Mouse (Mus musculus) cortical plate, adult 2 months (tissue): ENCODE data around the gene Dio1. TPM values are rescaled to one million over a fixed set of nuclear protein-coding genes. Genes with fewer than 3 reads are reported as not detected.

Experiments used
- H3K27ac ChIP-seq: fragments of 200-500 bp; 2 replicates; pipeline ENCODE4 v1.5.1; 2012; ENCODE audit warnings: low read length, control low read depth, inconsistent platforms; ENCODE audit not compliant: insufficient read depth
- H3K4me1 ChIP-seq: fragments of 200-500 bp; 2 replicates; pipeline ENCODE4 v1.6.1; 2011; ENCODE audit warnings: low read length; ENCODE audit not compliant: control insufficient read depth, insufficient read depth
- H3K4me3 ChIP-seq: fragments of 200-500 bp; 2 replicates; pipeline ENCODE4 v1.5.1; 2011; ENCODE audit warnings: mild to moderate bottlenecking, low read length, control low read depth; ENCODE audit not compliant: insufficient read depth
- CTCF ChIP-seq: fragments of 200-500 bp; IDR thresholded peaks from 2 replicates; pipeline ENCODE4 v1.5.1; 2011; ENCODE audit warnings: mild to moderate bottlenecking, control low read depth, low read length; ENCODE audit not compliant: insufficient read depth; ENCODE audit errors: extremely low read depth
- POLR2A ChIP-seq: fragments of 200-500 bp; IDR thresholded peaks from 2 replicates; pipeline ENCODE4 v1.6.1; 2011; ENCODE audit warnings: mild to moderate bottlenecking, low read length, control low read depth; ENCODE audit not compliant: insufficient read depth; ENCODE audit errors: extremely low read depth
- polyA plus RNA-seq: library from polyadenylated mRNA; depleted of rRNA; stranded (reverse); fragments of >200 nt; gene quantifications from 2 replicates; pipeline ENCODE4 v1.2.3, GENCODE M21; 2012; rRNA removed

Dio1 gene
- polyA plus RNA-seq, 1 experiment, result not detected

- Histone ChIP-seq H3K4me1 (peaks cover 8% of the 10 kb centered on the region), H3K27ac (no peak overlapping the region), H3K4me3 (no peak overlapping the region)
- TF ChIP-seq CTCF, result peak; percentile 68
- no peak for TF ChIP-seq POLR2A
These were observed 56.5 kb downstream of the Dio1 start for GRCm38 (mm10) chr4:107250494-107250893.

DNA sequence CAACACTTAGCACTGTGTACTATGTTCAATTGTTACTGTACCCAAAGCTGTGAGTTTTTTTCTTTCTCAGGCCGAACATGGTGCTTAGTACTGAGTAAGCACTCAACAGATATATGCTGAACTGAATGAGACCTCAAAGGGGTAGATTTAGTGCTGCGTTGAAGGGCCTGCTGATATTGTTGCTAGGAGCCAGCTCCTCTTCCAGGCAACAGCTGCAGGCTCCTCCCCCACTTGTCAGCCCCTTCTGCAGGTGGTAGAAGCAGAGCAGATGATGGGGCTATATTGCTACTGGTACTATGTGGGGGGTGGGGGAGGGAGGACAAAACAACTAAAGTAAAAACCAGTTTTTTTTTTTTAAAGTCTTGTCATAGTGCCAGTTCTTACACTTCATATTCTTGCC is 57.5 kb downstream of the Dio1 start:
- no peak overlapping the region for H3K27ac ChIP-seq
- H3K4me3 ChIP-seq, result no peak overlapping the region
- TF ChIP-seq POLR2A (no peak), CTCF (no peak)
- peaks cover 7% of the 10 kb centered on the region; the same call in 1 of the 2 replicates for H3K4me1 ChIP-seq

DNA sequence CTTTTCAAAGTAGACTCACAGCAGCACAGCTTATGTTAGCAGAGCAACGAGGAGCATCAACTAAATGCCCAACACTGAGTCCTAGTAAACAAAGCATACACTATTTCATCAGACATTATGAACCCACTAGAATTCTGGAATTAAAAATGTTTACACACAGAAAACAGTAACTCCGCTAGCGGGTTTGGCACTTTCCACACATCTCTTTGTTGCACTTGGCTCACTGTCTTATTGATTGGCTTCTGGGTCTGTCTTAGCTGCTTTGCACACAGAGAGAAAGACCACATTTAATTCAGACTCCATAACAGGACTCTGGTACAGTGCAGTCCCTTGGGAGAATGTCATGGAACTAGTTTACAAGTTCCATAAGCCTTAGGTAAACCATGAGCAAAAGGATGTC is 58.9 kb downstream of the Dio1 start:
- Histone ChIP-seq H3K27ac (no peak overlapping the region), H3K4me3 (no peak overlapping the region), H3K4me1 (peaks cover 7% of the 10 kb centered on the region; the same call in 1 of the 2 replicates)
- TF ChIP-seq POLR2A, result no peak
- no peak for TF ChIP-seq CTCF

DNA sequence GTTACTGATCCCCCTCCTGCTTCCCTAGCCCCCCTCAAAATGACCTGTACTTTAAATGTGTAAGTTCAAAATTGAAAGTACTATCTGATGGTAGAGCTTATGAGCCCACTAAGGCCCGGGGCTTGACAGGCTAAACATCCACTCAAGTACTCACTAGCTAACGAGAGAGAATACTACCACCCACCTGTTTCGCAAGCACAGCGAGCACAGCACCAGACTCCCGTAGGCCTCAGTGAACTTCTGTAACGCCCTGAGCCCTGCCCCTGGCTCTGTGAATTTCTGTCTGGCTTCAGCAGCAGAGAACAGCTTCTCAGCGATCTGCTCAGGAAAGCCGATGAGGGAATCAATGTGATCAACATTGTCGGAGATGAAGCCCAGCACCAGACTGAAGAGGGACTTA is 59.9 kb downstream of the Dio1 start:
- peaks cover 7% of the 10 kb centered on the region; the same call in 1 of the 2 replicates for H3K4me1 ChIP-seq
- TF ChIP-seq POLR2A, result no peak
- no peak for TF ChIP-seq CTCF
- H3K4me3 ChIP-seq, result no peak overlapping the region
- H3K27ac ChIP-seq, result no peak overlapping the region

GRCm38 (mm10) chr4:107246040-107246439 is 60.9 kb downstream of the Dio1 start:
- H3K4me3 ChIP-seq, result no peak overlapping the region
- H3K4me1 ChIP-seq, result peaks cover 7% of the 10 kb centered on the region; the same call in 1 of the 2 replicates
- H3K27ac ChIP-seq, result no peak overlapping the region
- TF ChIP-seq CTCF, result no peak
- no peak for TF ChIP-seq POLR2A

DNA sequence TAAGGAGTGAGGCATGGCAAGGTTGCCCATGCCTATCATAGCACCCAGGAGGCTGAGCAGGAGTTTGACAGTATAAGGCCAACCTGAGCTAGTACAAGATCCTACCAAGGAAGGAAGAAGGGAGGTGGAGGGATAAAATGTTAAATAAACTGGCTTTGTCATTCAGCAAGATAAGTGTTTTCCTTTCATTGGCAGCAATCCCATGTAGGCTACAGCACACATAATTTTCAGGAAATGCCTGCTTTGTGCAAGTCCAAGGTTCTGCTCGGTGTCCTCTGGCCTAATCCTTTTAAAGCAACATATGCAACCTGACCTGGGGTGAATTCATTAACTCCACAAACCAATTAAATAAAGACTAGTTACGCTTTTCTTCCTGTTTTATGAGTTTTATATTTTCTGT is 61.6 kb downstream of the Dio1 start:
- Histone ChIP-seq H3K27ac (no peak overlapping the region), H3K4me3 (no peak overlapping the region), H3K4me1 (peaks cover 7% of the 10 kb centered on the region; the same call in 1 of the 2 replicates)
- TF ChIP-seq CTCF (no peak), POLR2A (no peak)

DNA sequence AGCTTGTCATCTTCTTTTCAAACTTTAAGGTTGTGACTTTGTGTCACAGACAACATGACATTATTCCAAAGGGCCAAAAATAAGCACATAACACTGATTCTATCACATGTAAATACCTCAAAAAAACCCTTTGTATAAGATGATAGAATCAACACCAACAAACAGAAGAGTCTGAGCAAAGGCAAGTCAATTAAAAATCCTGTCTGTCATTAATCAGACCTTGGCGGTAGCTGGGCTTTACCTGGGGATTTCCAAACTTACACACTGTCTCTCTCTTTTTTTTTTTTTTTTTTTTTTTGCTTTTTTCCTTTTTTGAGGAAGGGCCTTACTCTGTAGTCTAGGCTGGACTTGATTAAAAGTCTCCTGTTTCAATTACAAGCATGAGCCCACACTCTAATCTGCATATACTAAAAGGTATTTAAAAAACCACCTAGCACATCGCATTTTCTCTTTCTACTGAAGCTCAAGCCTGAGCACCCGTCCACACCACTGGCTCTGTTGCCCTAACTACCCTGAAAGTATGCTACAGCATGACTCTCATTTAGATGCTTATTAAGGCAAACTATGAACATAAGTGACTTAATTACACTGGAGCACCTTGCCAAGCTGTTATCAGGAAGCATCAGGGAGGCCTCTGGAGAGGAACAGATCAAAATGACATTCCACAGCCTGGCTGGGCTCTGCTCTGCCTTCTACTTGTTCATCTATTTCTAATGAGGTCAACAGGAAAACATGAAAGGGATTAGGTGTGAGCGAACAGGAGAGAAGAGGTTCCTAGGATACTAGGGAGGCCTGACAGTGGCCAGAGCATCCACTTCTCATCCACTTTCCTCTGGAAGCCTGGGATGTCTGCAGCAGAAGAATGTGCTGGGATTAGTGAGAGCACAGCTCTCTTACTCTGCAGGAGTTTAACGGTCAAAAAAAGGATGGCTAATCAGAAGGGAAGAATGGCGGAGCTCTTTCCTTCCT is 63.3 kb downstream of the Dio1 start:
- Histone ChIP-seq H3K27ac (no peak overlapping the region), H3K4me1 (peaks cover 3% of the 10 kb centered on the region; the same call in 1 of the 2 replicates), H3K4me3 (no peak overlapping the region)
- TF ChIP-seq CTCF (no peak), POLR2A (no peak)

Other genes starting within 250 kb of the Dio1 start
- gene Mrpl37, start 240.3 kb downstream of the Dio1 start, polyA plus RNA-seq, result 86.2 and 91.1 TPM in 2 replicates
- gene Cyb5rl, start 240.2 kb downstream of the Dio1 start, polyA plus RNA-seq, result 4.7 and 6.3 TPM in 2 replicates
- gene Cdcp2, start 210.3 kb downstream of the Dio1 start, polyA plus RNA-seq, result not detected in 2 replicates
- gene Tmem59, start 128.8 kb downstream of the Dio1 start, polyA plus RNA-seq, result 215 and 224 TPM in 2 replicates
- gene Tceanc2, start 128.1 kb downstream of the Dio1 start, polyA plus RNA-seq, result 8.1 and 8.9 TPM in 2 replicates
- not detected in 2 replicates for gene Ldlrad1, start 98.0 kb downstream of the Dio1 start, polyA plus RNA-seq
- gene Lrrc42, start 53.6 kb downstream of the Dio1 start, polyA plus RNA-seq, result 18.9 and 20.2 TPM in 2 replicates
- 16.9 and 19.8 TPM in 2 replicates for gene Hspb11, start 53.6 kb downstream of the Dio1 start, polyA plus RNA-seq
- gene Yipf1, start 7.2 kb upstream of the Dio1 start, polyA plus RNA-seq, result 43.2 and 49.1 TPM in 2 replicates
- gene Ndc1, start 60.6 kb upstream of the Dio1 start, polyA plus RNA-seq, result 10.4 and 11.4 TPM in 2 replicates
- 0.78 and 0.90 TPM in 2 replicates for gene Glis1, start 127.4 kb upstream of the Dio1 start, polyA plus RNA-seq